Mouse (Mus musculus): ENCODE data around the gene Retnlg. TPM values are rescaled to one million over a fixed set of nuclear protein-coding genes. Genes with fewer than 3 reads are reported as not detected.
"Not testable (repeated sequence)": the region's sequence is repeated elsewhere in the genome, so short reads cannot be mapped to it uniquely, and the experiment has no call there.

The Retnlg gene
- polyA plus RNA-seq (2016; fragmentation: Nextera tagmentation; extraction: Ambion mirVana) = not detected in 2 replicates

DNA sequence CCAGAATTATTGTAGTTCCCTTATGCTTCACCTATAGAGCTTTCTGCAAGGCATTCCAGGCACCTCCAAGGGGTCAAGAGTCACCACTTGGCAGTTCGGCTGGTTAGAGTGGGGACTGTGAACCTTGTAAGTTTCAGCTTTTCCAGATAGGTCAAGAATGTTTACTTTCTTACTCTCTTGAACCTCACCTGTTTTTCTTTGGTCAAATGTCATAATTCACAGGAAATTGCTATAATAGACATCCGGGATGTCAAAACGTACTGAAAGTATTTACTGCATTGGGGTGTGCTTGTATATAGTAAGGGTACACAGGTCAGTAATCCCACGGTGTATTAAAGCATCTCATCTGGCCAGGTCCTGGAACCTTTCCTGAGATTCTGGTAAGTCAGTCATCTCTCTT is at the start of gene Retnlg:
Gene Retnlg (plus strand): TSS at position 301 of the 400 bp plus-strand sequence.
- 81% methylated on average over 4 of the region's 4 CpGs for WGBS
- DNase-seq (ENCODE audit: low spot score) = no peak
- H3K36me3 ChIP-seq = no peaks in the 10 kb centered on the region
- no peaks in the 10 kb centered on the region for H3K27me3 ChIP-seq (ENCODE audit: low read depth, poor library complexity, severe bottlenecking)
- H3K27ac ChIP-seq = no peak within 1 kb of the TSS
- no peak within 1 kb of the TSS for H3K4me3 ChIP-seq
- no peaks in the 10 kb centered on the region for H3K9me3 ChIP-seq (replicated peaks)
- no peaks in the 10 kb centered on the region for H3K4me1 ChIP-seq

DNA sequence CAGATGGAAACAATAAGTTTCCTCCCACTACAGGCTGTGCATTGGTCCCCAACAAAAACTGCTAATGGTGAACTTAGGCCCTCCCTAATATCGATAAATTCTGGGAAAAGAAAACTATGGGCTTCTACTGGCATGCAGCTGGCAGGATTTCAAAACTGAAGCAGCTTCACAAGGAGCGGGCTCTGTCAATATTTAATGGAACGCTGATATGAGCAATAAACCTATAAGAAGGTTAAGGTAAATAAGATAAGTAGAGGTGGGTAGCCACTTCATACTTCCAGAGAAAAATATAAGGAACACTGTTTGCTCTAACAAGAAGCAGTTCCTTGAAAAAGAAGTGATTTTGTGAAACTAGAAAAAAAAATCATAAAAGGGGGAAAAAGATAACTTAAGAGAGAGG is 45.9 kb upstream of the Retnlg start:
- Histone ChIP-seq H3K4me3 (no peak overlapping the region), H3K27me3 (ENCODE audit: low read depth, poor library complexity, severe bottlenecking) (no peaks in the 10 kb centered on the region), H3K4me1 (no peaks in the 10 kb centered on the region), H3K27ac (no peak overlapping the region), H3K9me3 (replicated peaks) (no peaks in the 10 kb centered on the region), H3K36me3 (no peaks in the 10 kb centered on the region)
- WGBS = 90% methylated on average over 3 of the region's 3 CpGs
- DNase-seq (ENCODE audit: low spot score) = no peak

GRCm38 (mm10) chr16:48827625-48828024 is 44.8 kb upstream of the Retnlg start:
- H3K36me3 ChIP-seq = no peaks in the 10 kb centered on the region
- H3K27ac ChIP-seq = no peak overlapping the region
- 57% methylated on average over 1 of the region's 1 CpGs for WGBS
- no peaks in the 10 kb centered on the region for H3K4me1 ChIP-seq
- H3K27me3 ChIP-seq (ENCODE audit: low read depth, poor library complexity, severe bottlenecking) = no peaks in the 10 kb centered on the region
- H3K9me3 ChIP-seq (replicated peaks) = no peaks in the 10 kb centered on the region
- no peak overlapping the region for H3K4me3 ChIP-seq
- DNase-seq (ENCODE audit: low spot score) = no peak

DNA sequence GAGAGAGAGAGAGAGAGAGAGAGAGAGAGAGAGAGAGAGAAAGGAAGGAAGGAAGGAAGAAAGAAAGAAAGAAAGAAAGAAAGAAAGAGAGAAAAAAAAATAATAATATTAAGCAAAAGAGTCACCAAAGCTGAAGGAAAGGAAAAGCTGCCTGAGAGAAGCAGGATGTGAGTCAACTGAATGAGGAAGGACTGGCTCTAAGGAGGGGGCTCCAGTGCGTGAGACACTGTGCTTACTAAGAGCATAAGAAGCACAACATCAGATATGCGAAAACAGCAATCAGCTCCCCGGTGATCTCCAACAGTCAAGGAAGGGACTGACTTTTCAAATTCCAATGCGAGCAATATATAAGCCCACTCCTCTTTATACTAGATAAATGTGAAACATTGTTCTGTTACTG is 43.4 kb upstream of the Retnlg start:
- Histone ChIP-seq H3K9me3 (replicated peaks) (no peaks in the 10 kb centered on the region), H3K4me3 (no peak overlapping the region), H3K4me1 (no peaks in the 10 kb centered on the region), H3K27me3 (ENCODE audit: low read depth, poor library complexity, severe bottlenecking) (no peaks in the 10 kb centered on the region), H3K27ac (no peak overlapping the region), H3K36me3 (no peaks in the 10 kb centered on the region)
- WGBS = 85% methylated on average over 4 of the region's 4 CpGs
- DNase-seq (ENCODE audit: low spot score) = no peak

DNA sequence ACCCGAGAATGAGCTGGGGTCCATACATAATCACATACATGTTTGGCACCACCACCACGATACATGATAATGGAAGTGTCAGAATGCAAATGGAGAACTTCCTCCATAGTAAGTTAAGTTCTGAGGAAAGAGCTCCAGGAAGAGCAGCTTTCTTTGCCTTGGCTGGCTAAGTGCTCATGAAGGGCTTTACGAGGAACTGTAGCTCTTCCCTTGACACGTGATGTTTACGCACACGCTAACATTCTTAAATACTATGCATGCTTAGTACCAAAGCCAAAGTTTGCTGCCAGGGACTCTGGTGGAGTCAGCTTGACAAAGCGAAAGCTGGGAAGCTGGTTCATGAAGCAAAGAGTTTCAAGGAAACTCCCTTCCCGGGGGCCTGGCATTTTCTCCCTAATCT is 40.4 kb upstream of the Retnlg start:
- H3K4me1 ChIP-seq = no peaks in the 10 kb centered on the region
- no peak overlapping the region for H3K27ac ChIP-seq
- no peak for DNase-seq (ENCODE audit: low spot score)
- H3K27me3 ChIP-seq (ENCODE audit: low read depth, poor library complexity, severe bottlenecking) = no peaks in the 10 kb centered on the region
- WGBS = 72% methylated on average over 8 of the region's 8 CpGs
- H3K36me3 ChIP-seq = no peaks in the 10 kb centered on the region
- H3K9me3 ChIP-seq (replicated peaks) = no peaks in the 10 kb centered on the region
- no peak overlapping the region for H3K4me3 ChIP-seq

- WGBS = 83% methylated on average over 1 of the region's 1 CpGs
- not testable (repeated sequence) for H3K27ac ChIP-seq; DNase-seq (ENCODE audit: low spot score); H3K4me3 ChIP-seq; H3K36me3 ChIP-seq; H3K9me3 ChIP-seq (replicated peaks); H3K4me1 ChIP-seq; H3K27me3 ChIP-seq (ENCODE audit: low read depth, poor library complexity, severe bottlenecking)
These were observed 38.8 kb upstream of the Retnlg start for GRCm38 (mm10) chr16:48833626-48834025.

- 87% methylated on average over 3 of the region's 3 CpGs for WGBS
- Histone ChIP-seq H3K4me1 (no peaks in the 10 kb centered on the region), H3K36me3 (no peaks in the 10 kb centered on the region), H3K27ac (no peak within 1 kb of the TSS), H3K27me3 (ENCODE audit: low read depth, poor library complexity, severe bottlenecking) (no peaks in the 10 kb centered on the region), H3K9me3 (replicated peaks) (no peaks in the 10 kb centered on the region), H3K4me3 (no peak within 1 kb of the TSS)
- no peak for DNase-seq (ENCODE audit: low spot score)
These were observed 30.2 kb upstream of the Retnlg start, which contains the start of gene Retnla for GRCm38 (mm10) chr16:48842266-48842665. Gene Retnla, plus strand, starts transcription at chr16:48842551.

DNA sequence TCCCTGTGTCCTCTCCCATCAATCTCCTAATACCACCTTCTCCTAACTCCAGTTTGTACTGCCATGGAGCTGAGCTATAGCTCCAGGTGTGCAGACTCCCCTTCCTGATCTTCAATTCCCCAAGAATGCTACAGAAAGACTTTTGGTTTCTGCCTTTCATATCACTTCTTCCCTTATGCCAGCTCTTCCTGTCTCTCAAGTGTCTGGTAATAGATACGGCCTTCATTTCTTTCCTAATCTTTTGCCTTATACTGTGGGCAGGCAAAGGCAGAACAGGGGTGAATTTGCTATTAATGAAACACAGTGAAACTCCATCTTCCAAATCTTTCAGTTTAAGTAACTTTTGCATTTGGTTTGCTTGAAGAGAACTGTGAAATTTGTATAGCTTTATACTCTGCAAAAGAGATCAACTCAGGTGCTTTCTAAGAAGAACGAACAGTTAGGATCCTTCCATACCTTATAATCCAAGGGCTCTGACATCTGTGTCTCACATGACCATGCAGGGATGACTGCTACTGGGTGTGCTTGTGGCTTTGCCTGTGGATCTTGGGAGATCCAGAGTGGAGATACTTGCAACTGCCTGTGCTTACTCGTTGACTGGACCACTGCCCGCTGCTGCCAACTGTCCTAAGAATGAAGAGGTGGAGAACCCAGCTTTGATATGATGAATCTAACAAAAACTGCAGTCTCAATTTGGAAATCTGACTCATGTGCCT is 28.6 kb upstream of the Retnlg start:
- Histone ChIP-seq H3K36me3 (no peaks in the 10 kb centered on the region), H3K9me3 (replicated peaks) (no peaks in the 10 kb centered on the region), H3K27ac (no peak overlapping the region), H3K27me3 (ENCODE audit: low read depth, poor library complexity, severe bottlenecking) (no peaks in the 10 kb centered on the region), H3K4me3 (no peak overlapping the region), H3K4me1 (no peaks in the 10 kb centered on the region)
- 90% methylated on average over 4 of the region's 4 CpGs for WGBS
- no peak for DNase-seq (ENCODE audit: low spot score)

GRCm38 (mm10) chr16:48865004-48865403 is 7.4 kb upstream of the Retnlg start:
- 89% methylated on average over 1 of the region's 1 CpGs for WGBS
- H3K9me3 ChIP-seq (replicated peaks); H3K4me1 ChIP-seq; H3K27ac ChIP-seq; H3K27me3 ChIP-seq (ENCODE audit: low read depth, poor library complexity, severe bottlenecking); H3K4me3 ChIP-seq; H3K36me3 ChIP-seq; DNase-seq (ENCODE audit: low spot score): not testable (repeated sequence)

GRCm38 (mm10) chr16:48867690-48868089 is 4.7 kb upstream of the Retnlg start:
- 63% methylated on average over 2 of the region's 2 CpGs for WGBS
- Histone ChIP-seq H3K36me3 (no peaks in the 10 kb centered on the region), H3K27me3 (ENCODE audit: low read depth, poor library complexity, severe bottlenecking) (no peaks in the 10 kb centered on the region), H3K9me3 (replicated peaks) (no peaks in the 10 kb centered on the region), H3K4me1 (no peaks in the 10 kb centered on the region), H3K27ac (no peak overlapping the region), H3K4me3 (no peak overlapping the region)
- no peak for DNase-seq (ENCODE audit: low spot score)

DNA sequence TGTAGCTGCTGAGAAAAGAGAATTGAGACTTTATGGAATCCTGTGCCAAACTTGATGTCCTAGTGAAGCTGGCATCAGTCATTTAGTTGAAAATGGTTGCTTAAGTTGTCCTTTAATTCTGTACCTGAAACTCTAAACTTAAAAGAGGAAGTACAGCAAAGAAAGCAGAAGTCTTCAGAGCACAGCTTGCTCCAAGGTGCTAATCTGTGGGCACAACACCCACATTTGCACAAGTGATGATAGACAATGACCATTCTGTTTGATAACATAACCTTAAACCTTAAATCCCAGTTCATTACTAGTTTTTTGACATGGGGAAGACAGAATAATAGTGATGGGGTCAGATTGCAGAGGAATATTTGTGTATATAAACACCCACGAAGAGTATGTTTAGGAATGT is 3.8 kb upstream of the Retnlg start:
- Histone ChIP-seq H3K9me3 (replicated peaks) (no peaks in the 10 kb centered on the region), H3K27ac (no peak overlapping the region), H3K4me3 (no peak overlapping the region), H3K4me1 (no peaks in the 10 kb centered on the region), H3K36me3 (no peaks in the 10 kb centered on the region), H3K27me3 (ENCODE audit: low read depth, poor library complexity, severe bottlenecking) (no peaks in the 10 kb centered on the region)
- DNase-seq (ENCODE audit: low spot score) = no peak
- 91% methylated on average over 1 of the region's 1 CpGs for WGBS

- Histone ChIP-seq H3K27me3 (ENCODE audit: low read depth, poor library complexity, severe bottlenecking) (no peaks in the 10 kb centered on the region), H3K4me3 (no peak overlapping the region), H3K27ac (no peak overlapping the region), H3K36me3 (no peaks in the 10 kb centered on the region), H3K4me1 (no peaks in the 10 kb centered on the region), H3K9me3 (replicated peaks) (no peaks in the 10 kb centered on the region)
- DNase-seq (ENCODE audit: low spot score) = no peak
- 80% methylated on average over 3 of the region's 3 CpGs for WGBS
These were observed 2.8 kb upstream of the Retnlg start for GRCm38 (mm10) chr16:48869671-48870070.

GRCm38 (mm10) chr16:48871754-48872153 is 667 bp upstream of the Retnlg start:
- WGBS = 91% methylated on average over 1 of the region's 1 CpGs
- Histone ChIP-seq H3K9me3 (replicated peaks) (no peaks in the 10 kb centered on the region), H3K27me3 (ENCODE audit: low read depth, poor library complexity, severe bottlenecking) (no peaks in the 10 kb centered on the region), H3K36me3 (no peaks in the 10 kb centered on the region), H3K4me1 (no peaks in the 10 kb centered on the region), H3K27ac (no peak overlapping the region), H3K4me3 (no peak overlapping the region)
- DNase-seq (ENCODE audit: low spot score) = no peak

GRCm38 (mm10) chr16:48890733-48891132 is 18.3 kb downstream of the Retnlg start:
- Histone ChIP-seq H3K27me3 (ENCODE audit: low read depth, poor library complexity, severe bottlenecking) (no peaks in the 10 kb centered on the region), H3K36me3 (no peaks in the 10 kb centered on the region), H3K4me1 (no peaks in the 10 kb centered on the region), H3K9me3 (replicated peaks) (no peaks in the 10 kb centered on the region), H3K27ac (no peak overlapping the region), H3K4me3 (no peak overlapping the region)
- 79% methylated on average over 2 of the region's 2 CpGs for WGBS
- DNase-seq (ENCODE audit: low spot score) = no peak

Measured in limb, embryonic 10.5 days (tissue).